Mouse (Mus musculus) heart, postnatal 0 days (tissue): ENCODE data around the gene Tmem266.

ENCODE experiments used
- CTCF ChIP-seq: IDR thresholded peaks from 2 replicates; pipeline ENCODE4 v1.5.1; 2016; ENCODE audit warnings: antibody characterized with exemption, control low read depth, low read depth
- EP300 ChIP-seq: IDR thresholded peaks from 2 replicates; pipeline ENCODE4 v1.6.1; 2016; ENCODE audit warnings: antibody characterized with exemption, low read depth

DNA sequence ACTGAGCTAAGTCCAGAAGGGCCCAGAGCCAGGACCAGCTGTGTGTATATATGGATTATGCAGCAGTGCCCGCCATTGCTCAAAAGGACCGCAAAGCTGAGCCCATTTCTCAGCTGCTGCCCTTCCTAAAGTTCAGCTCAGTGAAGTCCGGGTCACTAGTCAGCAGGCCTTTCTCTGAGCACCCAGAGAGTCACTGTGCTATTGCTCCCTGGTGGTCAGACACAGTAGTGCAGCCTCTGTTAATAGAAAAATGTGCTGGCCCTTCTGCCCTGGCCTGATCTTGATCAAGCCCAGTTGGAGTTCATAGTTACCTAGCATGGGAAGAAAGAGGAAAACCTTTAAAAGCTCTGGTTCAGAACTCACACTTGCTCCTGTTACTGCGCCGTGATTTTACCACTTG, 55.7 kb downstream of the Tmem266 start:
- TF ChIP-seq CTCF (peak; percentile 59), EP300 (no peak)
